Mouse (Mus musculus) cortical plate, adult 2 months (tissue): ENCODE results near the gene Tyr. TPM values are rescaled to one million over a fixed set of nuclear protein-coding genes. Genes with fewer than 3 reads are reported as not detected.
"Not testable (repeated sequence)": the region's sequence is repeated elsewhere in the genome, so short reads cannot be mapped to it uniquely, and the experiment has no call there.

Experiments
- H3K27ac ChIP-seq: fragments of 200-500 bp; 2 replicates; pipeline ENCODE4 v1.5.1; 2012; ENCODE audit warnings: low read length, control low read depth, inconsistent platforms; ENCODE audit not compliant: insufficient read depth
- H3K4me1 ChIP-seq: fragments of 200-500 bp; 2 replicates; pipeline ENCODE4 v1.6.1; 2011; ENCODE audit warnings: low read length; ENCODE audit not compliant: control insufficient read depth, insufficient read depth
- H3K4me3 ChIP-seq: fragments of 200-500 bp; 2 replicates; pipeline ENCODE4 v1.5.1; 2011; ENCODE audit warnings: mild to moderate bottlenecking, low read length, control low read depth; ENCODE audit not compliant: insufficient read depth
- CTCF ChIP-seq: fragments of 200-500 bp; IDR thresholded peaks from 2 replicates; pipeline ENCODE4 v1.5.1; 2011; ENCODE audit warnings: mild to moderate bottlenecking, control low read depth, low read length; ENCODE audit not compliant: insufficient read depth; ENCODE audit errors: extremely low read depth
- POLR2A ChIP-seq: fragments of 200-500 bp; IDR thresholded peaks from 2 replicates; pipeline ENCODE4 v1.6.1; 2011; ENCODE audit warnings: mild to moderate bottlenecking, low read length, control low read depth; ENCODE audit not compliant: insufficient read depth; ENCODE audit errors: extremely low read depth
- polyA plus RNA-seq: library from polyadenylated mRNA; depleted of rRNA; stranded (reverse); fragments of >200 nt; gene quantifications from 2 replicates; pipeline ENCODE4 v1.2.3, GENCODE M21; 2012; rRNA removed

The Tyr gene
- 0.02 and 0.04 TPM in 2 replicates for polyA plus RNA-seq

GRCm38 (mm10) chr7:87493412-87493811, at the start of gene Tyr:
Gene Tyr, minus strand, starts transcription at chr7:87493512.
- Histone ChIP-seq H3K4me3 (no peak within 1 kb of the TSS), H3K27ac (peak within 1 kb of the TSS; percentile 10), H3K4me1 (no peaks in the 10 kb centered on the region)
- no peak for TF ChIP-seq CTCF
- TF ChIP-seq POLR2A, result no peak

- no peak overlapping the region for H3K27ac ChIP-seq
- TF ChIP-seq CTCF (no peak), POLR2A (no peak)
- no peak overlapping the region for H3K4me3 ChIP-seq
- no peaks in the 10 kb centered on the region for H3K4me1 ChIP-seq
These were observed 45.7 kb upstream of the Tyr start for GRCm38 (mm10) chr7:87539031-87539430.

GRCm38 (mm10) chr7:87494124-87494682, 891 bp upstream of the Tyr start:
- Histone ChIP-seq H3K27ac (peak overlapping the region; percentile 10; the same call in 1 of the 2 replicates), H3K4me1 (no peaks in the 10 kb centered on the region), H3K4me3 (no peak overlapping the region)
- no peak for TF ChIP-seq POLR2A
- TF ChIP-seq CTCF, result no peak

- Histone ChIP-seq H3K27ac (no peak overlapping the region), H3K4me3 (no peak overlapping the region), H3K4me1 (no peaks in the 10 kb centered on the region)
- TF ChIP-seq POLR2A (no peak), CTCF (no peak)
These were observed 5.3 kb downstream of the Tyr start for GRCm38 (mm10) chr7:87488024-87488423.

- H3K27ac ChIP-seq, result no peak overlapping the region
- no peaks in the 10 kb centered on the region for H3K4me1 ChIP-seq
- H3K4me3 ChIP-seq, result no peak overlapping the region
- no peak for TF ChIP-seq CTCF
- TF ChIP-seq POLR2A, result no peak
These were observed 80.0 kb downstream of the Tyr start for GRCm38 (mm10) chr7:87413271-87413670.

- not testable (repeated sequence) for H3K4me1 ChIP-seq, H3K4me3 ChIP-seq, H3K27ac ChIP-seq
These were observed 81.9 kb downstream of the Tyr start for GRCm38 (mm10) chr7:87411373-87411772.

GRCm38 (mm10) chr7:87397023-87397422, 96.3 kb downstream of the Tyr start:
- no peak overlapping the region for H3K4me3 ChIP-seq
- H3K27ac ChIP-seq, result no peak overlapping the region
- TF ChIP-seq POLR2A, result no peak
- no peak for TF ChIP-seq CTCF
- H3K4me1 ChIP-seq, result no peaks in the 10 kb centered on the region

- TF ChIP-seq POLR2A (no peak), CTCF (no peak)
- Histone ChIP-seq H3K27ac (no peak overlapping the region), H3K4me1 (no peaks in the 10 kb centered on the region), H3K4me3 (no peak overlapping the region)
These were observed 118.4 kb downstream of the Tyr start for GRCm38 (mm10) chr7:87374935-87375334.

Other genes starting within 250 kb of the Tyr start
- gene Nox4, start 247.4 kb downstream of the Tyr start, polyA plus RNA-seq, result 0.04 and 0.17 TPM in 2 replicates
- gene Grm5, start 90.7 kb upstream of the Tyr start, polyA plus RNA-seq, result 46.2 and 46.8 TPM in 2 replicates